Mouse (Mus musculus) CD4-positive, CD25-positive, alpha-beta regulatory T cell, adult 2 months (primary cell): ENCODE data around the gene Sdr42e1.
A peak's percentile ranks its signal among the peaks of the same experiment; 100 is the strongest.

Source experiments
- DNase-seq: peaks from one replicate; pipeline ENCODE4 v3.0.0-alpha.2; 2012; ENCODE audit warnings: low read depth, low spot score

Sdr42e1 gene

GRCm38 (mm10) chr8:117660358-117661031, 13.0 kb downstream of the Sdr42e1 start:
- no peak for DNase-seq

GRCm38 (mm10) chr8:117658990-117659389, 14.5 kb downstream of the Sdr42e1 start:
- no peak for DNase-seq

GRCm38 (mm10) chr8:117652318-117652717, 21.2 kb downstream of the Sdr42e1 start:
- DNase-seq, result no peak

GRCm38 (mm10) chr8:117646440-117646839, 27.0 kb downstream of the Sdr42e1 start:
- DNase-seq, result no peak

GRCm38 (mm10) chr8:117646020-117646419, 27.5 kb downstream of the Sdr42e1 start:
- DNase-seq, result peak; percentile 35

GRCm38 (mm10) chr8:117645486-117645885, 28.0 kb downstream of the Sdr42e1 start:
- DNase-seq, result no peak

GRCm38 (mm10) chr8:117639631-117640030, 33.9 kb downstream of the Sdr42e1 start:
- DNase-seq, result no peak

GRCm38 (mm10) chr8:117637462-117637861, 36.0 kb downstream of the Sdr42e1 start:
- no peak for DNase-seq

- no peak for DNase-seq
Observed at GRCm38 (mm10) chr8:117634406-117634805, 39.1 kb downstream of the Sdr42e1 start.

GRCm38 (mm10) chr8:117632532-117632931, 41.0 kb downstream of the Sdr42e1 start:
- no peak for DNase-seq

- no peak for DNase-seq
Observed at GRCm38 (mm10) chr8:117627096-117627495, 46.4 kb downstream of the Sdr42e1 start.

GRCm38 (mm10) chr8:117626040-117626838, 47.2 kb downstream of the Sdr42e1 start:
- DNase-seq, result peak; percentile 52

- no peak for DNase-seq
Observed at GRCm38 (mm10) chr8:117612861-117613260, 60.6 kb downstream of the Sdr42e1 start.
